Mouse (Mus musculus): ENCODE results near the gene Cacna1e. TPM values are rescaled to one million over a fixed set of nuclear protein-coding genes. Genes with fewer than 3 reads are reported as not detected.

Cacna1e gene
- polyA plus RNA-seq, 1 experiment from 2014 or later: 3.7 TPM

- H3K4me1 ChIP-seq: peaks cover 8% of the 10 kb centered on the region; the same call in 1 of the 2 replicates
- H3K27ac ChIP-seq (replicated peaks): no peak overlapping the region
- H3K9ac ChIP-seq (replicated peaks): no peak overlapping the region
- H3K4me3 ChIP-seq: no peak overlapping the region
- no peaks in the 10 kb centered on the region for H3K36me3 ChIP-seq
- peak; percentile 47; the same call in 1 of the 2 replicates for ATAC-seq (ENCODE audit: low FRiP score, low read depth)
- H3K9me3 ChIP-seq: no peaks in the 10 kb centered on the region
- no peak overlapping the region for H3K4me2 ChIP-seq (replicated peaks)
- peaks cover 3% of the 10 kb centered on the region for H3K27me3 ChIP-seq
- WGBS: 45% methylated on average over 10 of the region's 10 CpGs
Observed at GRCm38 (mm10) chr1:154831269-154832167, 52.8 kb downstream of the Cacna1e start.

DNA sequence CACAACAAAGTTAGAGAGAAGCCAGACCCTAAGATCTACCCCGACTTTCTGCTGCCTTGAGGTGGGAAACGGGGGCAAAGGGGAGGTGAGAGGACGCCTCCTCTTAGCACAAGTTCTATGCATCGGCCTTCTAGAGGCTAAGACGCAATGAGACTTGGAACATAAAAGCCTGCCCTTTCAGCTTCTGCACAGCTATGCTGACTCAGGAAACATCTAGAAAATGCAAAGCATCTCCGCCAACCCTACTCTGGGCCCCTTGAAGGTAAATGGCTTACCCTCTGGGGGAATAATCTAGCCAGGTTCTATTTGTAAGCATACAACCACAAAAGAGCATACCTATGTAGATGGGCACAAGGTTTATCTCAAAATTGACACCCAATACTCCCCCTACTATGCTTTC, 54.2 kb downstream of the Cacna1e start:
- peaks cover 8% of the 10 kb centered on the region; the same call in 1 of the 2 replicates for H3K4me1 ChIP-seq
- H3K4me2 ChIP-seq (replicated peaks): no peak overlapping the region
- H3K36me3 ChIP-seq: no peaks in the 10 kb centered on the region
- no peak overlapping the region for H3K9ac ChIP-seq (replicated peaks)
- no peak overlapping the region for H3K4me3 ChIP-seq
- peaks cover 3% of the 10 kb centered on the region for H3K27me3 ChIP-seq
- no peak for ATAC-seq (ENCODE audit: low FRiP score, low read depth)
- WGBS: 91% methylated on average over 6 of the region's 6 CpGs
- no peaks in the 10 kb centered on the region for H3K9me3 ChIP-seq
- no peak overlapping the region for H3K27ac ChIP-seq (replicated peaks)

GRCm38 (mm10) chr1:154823098-154823497, 61.2 kb downstream of the Cacna1e start:
- H3K4me2 ChIP-seq (replicated peaks): no peak overlapping the region
- H3K4me1 ChIP-seq: no peaks in the 10 kb centered on the region
- ATAC-seq (ENCODE audit: low FRiP score, low read depth): no peak
- 69% methylated on average over 3 of the region's 3 CpGs for WGBS
- no peak overlapping the region for H3K4me3 ChIP-seq
- H3K36me3 ChIP-seq: no peaks in the 10 kb centered on the region
- H3K27ac ChIP-seq (replicated peaks): no peak overlapping the region
- H3K9ac ChIP-seq (replicated peaks): no peak overlapping the region
- H3K9me3 ChIP-seq: no peaks in the 10 kb centered on the region
- H3K27me3 ChIP-seq: no peaks in the 10 kb centered on the region

DNA sequence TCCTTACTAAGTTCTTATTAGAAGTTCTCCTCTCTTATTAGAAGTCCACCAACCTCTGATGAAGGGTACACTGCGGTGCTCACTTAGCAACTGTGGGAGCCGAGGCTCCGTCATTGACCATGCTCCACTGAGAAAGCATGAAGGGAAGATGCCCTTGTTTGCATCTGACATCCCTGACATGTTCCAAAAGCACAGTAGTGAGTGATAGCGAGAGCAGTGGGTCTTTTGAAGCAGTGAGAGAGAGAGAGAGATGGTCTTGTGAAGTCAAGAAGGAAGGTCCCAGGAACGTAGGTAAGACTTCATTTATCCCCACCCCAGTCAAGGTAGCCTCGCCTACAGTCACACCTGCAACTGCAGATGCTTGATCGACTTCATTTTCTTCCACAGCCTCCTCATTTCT, 63.9 kb downstream of the Cacna1e start:
- H3K27me3 ChIP-seq: no peaks in the 10 kb centered on the region
- H3K4me3 ChIP-seq: no peak overlapping the region
- no peak overlapping the region for H3K27ac ChIP-seq (replicated peaks)
- no peak overlapping the region for H3K9ac ChIP-seq (replicated peaks)
- no peak overlapping the region for H3K4me2 ChIP-seq (replicated peaks)
- peaks cover 4% of the 10 kb centered on the region; the same call in 1 of the 2 replicates for H3K4me1 ChIP-seq
- ATAC-seq (ENCODE audit: low FRiP score, low read depth): no peak
- no peaks in the 10 kb centered on the region for H3K36me3 ChIP-seq
- WGBS: 94% methylated on average over 7 of the region's 7 CpGs
- H3K9me3 ChIP-seq: no peaks in the 10 kb centered on the region

DNA sequence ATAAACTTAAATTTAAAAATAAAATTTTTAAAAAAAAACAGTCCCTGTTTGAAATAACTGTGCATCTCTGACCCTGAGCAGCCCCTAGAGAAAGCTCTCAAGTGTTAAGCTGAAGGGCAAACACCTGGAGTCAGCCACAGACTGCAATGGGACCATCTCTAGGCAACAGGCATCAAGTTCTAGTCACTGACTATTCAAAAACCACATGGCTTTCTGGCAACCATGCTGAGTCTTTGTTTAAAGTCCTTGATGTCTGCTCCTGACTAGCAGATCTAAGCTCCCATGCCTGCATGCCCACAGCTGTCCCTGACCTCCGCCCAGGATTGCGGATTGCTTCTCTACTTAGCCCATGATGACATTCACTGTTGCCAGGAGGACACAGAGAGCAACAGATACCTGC, 64.3 kb downstream of the Cacna1e start:
- Histone ChIP-seq H3K36me3 (no peaks in the 10 kb centered on the region), H3K27ac (replicated peaks) (no peak overlapping the region), H3K4me2 (replicated peaks) (no peak overlapping the region), H3K4me1 (peaks cover 4% of the 10 kb centered on the region; the same call in 1 of the 2 replicates), H3K9ac (replicated peaks) (no peak overlapping the region), H3K9me3 (no peaks in the 10 kb centered on the region), H3K27me3 (no peaks in the 10 kb centered on the region), H3K4me3 (no peak overlapping the region)
- ATAC-seq (ENCODE audit: low FRiP score, low read depth): no peak
- WGBS: 55% methylated on average over 2 of the region's 2 CpGs

DNA sequence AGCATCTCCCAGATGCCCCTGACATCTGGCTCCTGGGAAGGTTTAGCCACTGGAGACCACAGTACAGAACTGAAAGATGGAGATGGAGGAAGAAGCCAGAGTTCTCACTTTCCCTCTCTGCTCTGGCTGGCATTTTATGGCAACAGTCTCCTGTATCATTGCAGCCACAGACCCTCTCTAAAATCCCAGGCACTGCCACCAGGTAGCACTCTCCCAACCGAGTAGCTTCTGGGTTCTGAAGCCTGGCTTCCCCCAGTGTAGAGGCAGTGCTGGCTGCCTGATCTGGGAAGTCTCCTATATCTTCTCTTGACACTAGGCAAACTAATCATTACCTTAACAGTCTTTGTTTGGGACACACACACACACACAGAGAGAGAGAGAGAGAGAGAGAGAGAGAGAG, 65.6 kb downstream of the Cacna1e start:
- Histone ChIP-seq H3K36me3 (no peaks in the 10 kb centered on the region), H3K4me1 (peaks cover 4% of the 10 kb centered on the region; the same call in 1 of the 2 replicates), H3K27me3 (no peaks in the 10 kb centered on the region), H3K9ac (replicated peaks) (no peak overlapping the region), H3K9me3 (no peaks in the 10 kb centered on the region), H3K4me3 (no peak overlapping the region), H3K27ac (replicated peaks) (no peak overlapping the region), H3K4me2 (replicated peaks) (no peak overlapping the region)
- 36% methylated on average over 1 of the region's 1 CpGs for WGBS
- no peak for ATAC-seq (ENCODE audit: low FRiP score, low read depth)

GRCm38 (mm10) chr1:154816836-154817235, 67.5 kb downstream of the Cacna1e start:
- no peak for ATAC-seq (ENCODE audit: low FRiP score, low read depth)
- H3K9ac ChIP-seq (replicated peaks): no peak overlapping the region
- no peak overlapping the region for H3K4me3 ChIP-seq
- H3K27ac ChIP-seq (replicated peaks): no peak overlapping the region
- H3K9me3 ChIP-seq: no peaks in the 10 kb centered on the region
- no peaks in the 10 kb centered on the region for H3K36me3 ChIP-seq
- H3K4me2 ChIP-seq (replicated peaks): no peak overlapping the region
- 74% methylated on average over 6 of the region's 6 CpGs for WGBS
- H3K4me1 ChIP-seq: peaks cover 4% of the 10 kb centered on the region; the same call in 1 of the 2 replicates
- no peaks in the 10 kb centered on the region for H3K27me3 ChIP-seq

DNA sequence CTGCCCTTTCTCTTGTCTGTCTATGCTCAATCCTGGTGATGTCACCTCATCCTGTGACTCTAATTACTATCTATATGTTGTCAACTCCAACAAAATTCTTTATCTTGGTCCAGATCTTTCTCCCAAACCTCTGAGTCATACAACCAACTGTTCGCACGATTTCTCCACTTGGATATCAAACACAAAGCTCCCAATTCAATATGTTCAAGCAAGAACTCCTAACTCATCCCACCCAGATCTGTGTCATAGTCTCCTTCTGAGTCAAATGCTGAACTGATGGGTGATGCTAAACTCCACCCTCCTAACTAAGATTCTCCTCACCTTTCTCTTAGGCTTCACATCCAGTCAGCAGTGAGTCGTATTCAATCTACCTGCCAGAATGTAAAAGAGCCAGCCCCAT, 68.0 kb downstream of the Cacna1e start:
- Histone ChIP-seq H3K27ac (replicated peaks) (no peak overlapping the region), H3K4me1 (peaks cover 4% of the 10 kb centered on the region; the same call in 1 of the 2 replicates), H3K9ac (replicated peaks) (no peak overlapping the region), H3K9me3 (no peaks in the 10 kb centered on the region), H3K36me3 (no peaks in the 10 kb centered on the region), H3K4me3 (no peak overlapping the region), H3K4me2 (replicated peaks) (no peak overlapping the region), H3K27me3 (no peaks in the 10 kb centered on the region)
- WGBS: 90% methylated on average over 3 of the region's 3 CpGs
- no peak for ATAC-seq (ENCODE audit: low FRiP score, low read depth)

GRCm38 (mm10) chr1:154805742-154806141, 78.6 kb downstream of the Cacna1e start:
- 97% methylated on average over 1 of the region's 1 CpGs for WGBS
- ATAC-seq (ENCODE audit: low FRiP score, low read depth): no peak
- no peaks in the 10 kb centered on the region for H3K9me3 ChIP-seq

DNA sequence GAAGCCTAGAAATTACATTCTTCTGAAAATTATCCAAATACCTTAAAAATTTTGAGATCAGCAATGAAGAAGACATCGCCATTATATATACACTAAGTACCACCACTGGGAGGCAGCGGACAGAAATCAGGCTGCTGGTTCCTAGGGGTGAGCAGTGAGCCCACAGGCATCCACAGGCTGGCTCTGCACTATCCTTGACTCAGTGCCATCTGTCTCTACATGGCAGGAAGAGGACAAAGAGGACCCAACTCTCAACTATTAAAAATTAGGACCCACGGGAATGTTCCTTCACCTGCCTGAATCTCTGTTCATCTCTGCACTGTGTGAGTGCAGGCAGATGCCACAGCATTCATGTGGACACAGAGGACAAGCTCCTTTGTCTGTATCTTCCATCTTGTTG, 79.3 kb downstream of the Cacna1e start:
- H3K4me3 ChIP-seq: no peak overlapping the region
- 92% methylated on average over 3 of the region's 3 CpGs for WGBS
- H3K4me2 ChIP-seq (replicated peaks): no peak overlapping the region
- no peaks in the 10 kb centered on the region for H3K27me3 ChIP-seq
- H3K27ac ChIP-seq (replicated peaks): no peak overlapping the region
- no peak overlapping the region for H3K9ac ChIP-seq (replicated peaks)
- H3K9me3 ChIP-seq: no peaks in the 10 kb centered on the region
- ATAC-seq (ENCODE audit: low FRiP score, low read depth): no peak
- H3K4me1 ChIP-seq: no peaks in the 10 kb centered on the region
- no peaks in the 10 kb centered on the region for H3K36me3 ChIP-seq

More at GRCm38 (mm10) chr1:154805742-154806141, 78.6 kb downstream of the Cacna1e start:
- Histone ChIP-seq H3K36me3 (no peaks in the 10 kb centered on the region), H3K9ac (replicated peaks) (no peak overlapping the region), H3K4me3 (no peak overlapping the region), H3K4me2 (replicated peaks) (no peak overlapping the region), H3K27me3 (no peaks in the 10 kb centered on the region), H3K27ac (replicated peaks) (no peak overlapping the region), H3K4me1 (no peaks in the 10 kb centered on the region)

DNA sequence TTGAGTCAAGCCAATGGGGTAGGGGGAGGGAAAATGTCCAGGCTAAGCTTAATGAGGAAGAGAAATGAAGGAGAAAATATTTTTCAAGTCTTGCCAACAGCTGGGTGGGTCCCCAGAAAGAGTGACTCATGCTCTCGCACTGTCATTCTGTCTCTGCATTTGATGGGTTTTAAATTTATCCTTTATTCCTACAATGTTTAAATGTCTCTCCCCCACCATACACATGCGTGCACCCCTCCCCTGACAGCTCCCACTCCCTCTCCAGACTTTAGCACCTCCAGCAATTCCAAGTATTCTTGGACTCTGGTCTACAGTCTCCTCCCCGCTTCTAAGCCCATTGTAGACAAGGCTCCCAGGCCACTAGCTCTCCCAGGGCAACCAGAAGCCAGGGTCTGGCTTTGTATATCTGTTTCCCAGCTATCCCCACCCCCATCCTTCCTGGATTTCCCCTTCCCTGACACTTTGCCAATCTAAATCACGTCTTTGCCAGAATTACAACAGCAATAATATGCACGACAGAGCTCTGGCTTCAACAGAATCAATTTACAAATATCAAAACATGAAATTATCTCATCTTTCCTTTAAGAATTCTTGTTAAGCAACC, 81.9 kb downstream of the Cacna1e start:
- 77% methylated on average over 5 of the region's 5 CpGs for WGBS

GRCm38 (mm10) chr1:154799257-154799656, 85.0 kb downstream of the Cacna1e start:
- no peak for ATAC-seq (ENCODE audit: low FRiP score, low read depth)
- H3K9me3 ChIP-seq: no peaks in the 10 kb centered on the region
- H3K27ac ChIP-seq (replicated peaks): no peak overlapping the region
- WGBS: 86% methylated on average over 29 of the region's 31 CpGs
- no peak overlapping the region for H3K4me2 ChIP-seq (replicated peaks)
- no peaks in the 10 kb centered on the region for H3K36me3 ChIP-seq
- no peaks in the 10 kb centered on the region for H3K4me1 ChIP-seq
- no peaks in the 10 kb centered on the region for H3K27me3 ChIP-seq
- H3K4me3 ChIP-seq: no peak overlapping the region
- H3K9ac ChIP-seq (replicated peaks): no peak overlapping the region

More for the DNA sequence above, 81.9 kb downstream of the Cacna1e start:
- H3K4me2 ChIP-seq (replicated peaks): no peak overlapping the region
- no peaks in the 10 kb centered on the region for H3K4me1 ChIP-seq
- H3K4me3 ChIP-seq: no peak overlapping the region
- no peaks in the 10 kb centered on the region for H3K9me3 ChIP-seq
- H3K9ac ChIP-seq (replicated peaks): no peak overlapping the region
- no peaks in the 10 kb centered on the region for H3K36me3 ChIP-seq
- no peak for ATAC-seq (ENCODE audit: low FRiP score, low read depth)
- H3K27ac ChIP-seq (replicated peaks): no peak overlapping the region
- H3K27me3 ChIP-seq: no peaks in the 10 kb centered on the region

All from midbrain, embryonic 12.5 days (tissue).